In the genomic region with DNA sequence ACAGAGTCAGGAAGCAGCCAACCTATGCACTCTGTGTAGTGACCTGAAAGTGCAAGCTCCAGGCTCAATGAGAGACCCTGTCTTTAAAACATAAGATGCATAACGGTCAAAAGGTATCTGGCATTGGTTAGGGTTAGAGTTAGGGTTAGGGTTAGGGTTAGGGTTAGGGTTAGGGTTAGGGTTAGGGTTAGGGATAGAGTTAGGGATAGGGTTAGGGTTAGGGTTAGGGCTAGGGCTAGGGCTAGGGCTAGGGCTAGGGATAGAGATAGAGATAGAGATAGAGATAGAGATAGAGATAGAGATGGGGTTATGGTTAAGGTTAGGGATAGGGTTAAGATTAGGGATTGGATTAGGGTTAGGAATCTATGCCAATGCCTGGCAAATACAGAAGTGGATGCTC, we compare ENCODE assay signal across 27 mouse cellular contexts.
DNase-seq lines count a peak whose midpoint lies in the region; ATAC-seq and TF ChIP-seq lines count a peak whose summit lies in the region.
"Had no signal": no experiment of that assay in that cellular context is flagged by ENCODE, and none has a peak within 500 bp of the region (broad histone marks: within the 10 kb centered on the region; RNA-seq: fewer than 3 reads in every experiment).

No protein-coding gene starts in this region.

- no peaks in the 10 kb centered on the region for H3K36me3 ChIP-seq in hindbrain, embryonic 11.5 days (ENCODE audit: control insufficient read depth, insufficient read depth, low read length)
- no peaks in the 10 kb centered on the region for H3K36me3 ChIP-seq in hindbrain, embryonic 12.5 days
- no peaks in the 10 kb centered on the region for H3K36me3 ChIP-seq in liver, embryonic 11.5 days (ENCODE audit: control insufficient read depth, insufficient read depth, low read length)
- H3K36me3 ChIP-seq in liver, postnatal 0 days (replicated peaks; ENCODE audit: insufficient read depth, low read length) = no peaks in the 10 kb centered on the region
- H3K36me3 ChIP-seq: embryonic facial prominence, embryonic 10.5 days; embryonic facial prominence, embryonic 13.5 days; forebrain, embryonic 12.5 days; forebrain, embryonic 15.5 days; G1E had no signal

- 81% methylated on average over 1 of the region's 1 CpGs for WGBS in hindbrain, embryonic 11.5 days
- 82% methylated on average over 1 of the region's 1 CpGs for WGBS in hindbrain, embryonic 12.5 days
- WGBS in liver, embryonic 11.5 days = 74% methylated on average over 1 of the region's 1 CpGs
- WGBS in liver, postnatal 0 days (ENCODE audit: insufficient replicate concordance) = 76% methylated on average over 1 of the region's 1 CpGs

- no peak overlapping the region for H3K4me2 ChIP-seq in hindbrain, embryonic 11.5 days (replicated peaks; ENCODE audit: low read depth, low read length)
- H3K4me2 ChIP-seq in hindbrain, embryonic 12.5 days (replicated peaks) = no peak overlapping the region
- H3K4me2 ChIP-seq in liver, embryonic 11.5 days = no peak overlapping the region
- no peak overlapping the region for H3K4me2 ChIP-seq in liver, postnatal 0 days (ENCODE audit: low read depth, low read length)
- H3K4me2 ChIP-seq: embryonic facial prominence, embryonic 13.5 days; forebrain, embryonic 12.5 days; forebrain, embryonic 15.5 days; heart, embryonic 11.5 days; hindbrain, embryonic 14.5 days had no signal

- TF ChIP-seq CTCF in liver, postnatal 0 days (IDR thresholded peaks at IDR 0.05; ENCODE audit: low read depth) = no peak

- H3K4me1 ChIP-seq in hindbrain, embryonic 11.5 days (replicated peaks; ENCODE audit: control insufficient read depth, insufficient read depth, low read length) = no peaks in the 10 kb centered on the region
- H3K4me1 ChIP-seq in hindbrain, embryonic 12.5 days = no peaks in the 10 kb centered on the region
- H3K4me1 ChIP-seq in liver, embryonic 11.5 days (replicated peaks; ENCODE audit: control insufficient read depth, insufficient read depth, low read length) = no peaks in the 10 kb centered on the region
- H3K4me1 ChIP-seq in liver, postnatal 0 days (ENCODE audit: insufficient read depth) = no peaks in the 10 kb centered on the region
- H3K4me1 ChIP-seq: embryonic facial prominence, embryonic 10.5 days; embryonic facial prominence, embryonic 13.5 days; forebrain, embryonic 12.5 days; forebrain, embryonic 15.5 days had no signal

- no peaks in the 10 kb centered on the region for H3K9me3 ChIP-seq in hindbrain, embryonic 11.5 days (ENCODE audit: control insufficient read depth, low read length)
- H3K9me3 ChIP-seq in hindbrain, embryonic 12.5 days (replicated peaks) = no peaks in the 10 kb centered on the region
- H3K9me3 ChIP-seq in liver, embryonic 11.5 days (ENCODE audit: control insufficient read depth, low read length) = no peaks in the 10 kb centered on the region
- H3K9me3 ChIP-seq in liver, postnatal 0 days (ENCODE audit: low read length) = no peaks in the 10 kb centered on the region
- H3K9me3 ChIP-seq: embryonic facial prominence, embryonic 10.5 days; embryonic facial prominence, embryonic 13.5 days; forebrain, embryonic 12.5 days; forebrain, embryonic 15.5 days; G1E had no signal

- no peak overlapping the region for H3K4me3 ChIP-seq in hindbrain, embryonic 11.5 days (ENCODE audit: low read depth, low read length)
- no peak overlapping the region for H3K4me3 ChIP-seq in hindbrain, embryonic 12.5 days
- no peak overlapping the region for H3K4me3 ChIP-seq in liver, embryonic 11.5 days (ENCODE audit: low read depth, low read length)
- no peak overlapping the region for H3K4me3 ChIP-seq in liver, postnatal 0 days (ENCODE audit: low read depth, low read length)
- H3K4me3 ChIP-seq: embryonic facial prominence, embryonic 10.5 days; embryonic facial prominence, embryonic 13.5 days; erythroblast, embryonic 14.5 days; forebrain, embryonic 12.5 days; forebrain, embryonic 15.5 days; heart, adult 2 months had no signal

- no peak for TF ChIP-seq EP300 in liver, postnatal 0 days (IDR thresholded peaks at IDR 0.05; ENCODE audit: low read depth)

- no peaks in the 10 kb centered on the region for H3K27me3 ChIP-seq in hindbrain, embryonic 11.5 days (ENCODE audit: control insufficient read depth, insufficient read depth, low read length)
- no peaks in the 10 kb centered on the region for H3K27me3 ChIP-seq in hindbrain, embryonic 12.5 days
- H3K27me3 ChIP-seq in liver, embryonic 11.5 days (replicated peaks; ENCODE audit: control insufficient read depth, insufficient read depth, low read length) = no peaks in the 10 kb centered on the region
- H3K27me3 ChIP-seq in liver, postnatal 0 days (ENCODE audit: insufficient read depth, low read length) = no peaks in the 10 kb centered on the region
- H3K27me3 ChIP-seq: embryonic facial prominence, embryonic 13.5 days; forebrain, embryonic 12.5 days; forebrain, embryonic 15.5 days; Patski had no signal

- DNase-seq in embryo, embryonic 10 days (ENCODE audit: low spot score) = peak; percentile 17
- DNase-seq in embryo, embryonic 11 days = no peak
- DNase-seq in hindbrain, embryonic 11.5 days (ENCODE audit: low spot score) = peak; percentile 41
- peak; percentile 88 for DNase-seq in liver, embryonic 11.5 days (ENCODE audit: low spot score)
- DNase-seq in liver, postnatal 0 days = no peak
- peak; percentile 33 for DNase-seq in yolk sac, embryonic 10.5 days (ENCODE audit: low spot score)
- DNase-seq in left cerebral cortex, postnatal 4 days = no peak
- DNase-seq: adrenal gland, adult 2 months; adrenal gland, postnatal 14 days; cerebellum, adult 11 months; cerebellum, adult 2 months; cerebellum, adult 9-11 months; cerebellum, postnatal 25 days; gastrocnemius, postnatal 25 days; heart, adult 2 months had no signal

- H3K9ac ChIP-seq in hindbrain, embryonic 11.5 days (ENCODE audit: low read depth, low read length) = no peak overlapping the region
- no peak overlapping the region for H3K9ac ChIP-seq in hindbrain, embryonic 12.5 days
- H3K9ac ChIP-seq in liver, embryonic 11.5 days (ENCODE audit: low read depth, low read length) = no peak overlapping the region
- no peak overlapping the region for H3K9ac ChIP-seq in liver, postnatal 0 days (replicated peaks)
- H3K9ac ChIP-seq: embryonic facial prominence, embryonic 13.5 days; forebrain, embryonic 12.5 days; forebrain, embryonic 15.5 days; hindbrain, embryonic 14.5 days had no signal

- ATAC-seq in hindbrain, embryonic 11.5 days (ENCODE audit: low FRiP score) = no peak
- no peak for ATAC-seq in hindbrain, embryonic 12.5 days (ENCODE audit: low FRiP score)
- ATAC-seq in liver, embryonic 11.5 days (replicated peaks; ENCODE audit: low FRiP score) = no peak
- no peak for ATAC-seq in liver, postnatal 0 days
- ATAC-seq: forebrain, embryonic 15.5 days; hindbrain, postnatal 0 days; inflammation-experienced regulatory T-cells, adult 6 months; Patski had no signal

- no peak overlapping the region for H3K27ac ChIP-seq in hindbrain, embryonic 11.5 days (ENCODE audit: low read depth, low read length)
- H3K27ac ChIP-seq in hindbrain, embryonic 12.5 days = no peak overlapping the region
- H3K27ac ChIP-seq in liver, embryonic 11.5 days (ENCODE audit: low read depth, low read length) = no peak overlapping the region
- H3K27ac ChIP-seq in liver, postnatal 0 days (ENCODE audit: low read depth) = no peak overlapping the region
- H3K27ac ChIP-seq: embryonic facial prominence, embryonic 10.5 days; embryonic facial prominence, embryonic 13.5 days; forebrain, embryonic 12.5 days; forebrain, embryonic 15.5 days; heart, adult 2 months; hindbrain, embryonic 14.5 days; hindbrain, postnatal 0 days had no signal

- intact Hi-C loops in left cerebral cortex, postnatal 4 days (cut with DNase I) = no loop called here

Comparison
In these comparisons a context has a peak if more than half of its experiments do, and no peak if none do; other contexts are left out.
1. DNase-seq: peak in embryo, embryonic 10 days (single experiment), hindbrain, embryonic 11.5 days (single experiment), liver, embryonic 11.5 days (single experiment) and yolk sac, embryonic 10.5 days (single experiment); none in embryo, embryonic 11 days (single experiment), liver, postnatal 0 days (single experiment) and left cerebral cortex, postnatal 4 days (single experiment).